Mouse (Mus musculus) cerebellum, adult 9-10 months (tissue): ENCODE data around the gene Hmgcr.

ENCODE experiments used
- DNase-seq: peaks from one replicate; pipeline ENCODE4 v3.0.0; 2022

The Hmgcr gene

GRCm38 (mm10) chr13:96670406-96671077, at the start of gene Hmgcr:
Hmgcr (minus strand) TSS chr13:96670936.
- peak; percentile 98 for DNase-seq

GRCm38 (mm10) chr13:96720003-96720402, 49.3 kb upstream of the Hmgcr start:
- DNase-seq: no peak

- DNase-seq: no peak
Observed at GRCm38 (mm10) chr13:96717821-96718220, 47.1 kb upstream of the Hmgcr start.

GRCm38 (mm10) chr13:96716311-96716710, 45.6 kb upstream of the Hmgcr start:
- DNase-seq: no peak

GRCm38 (mm10) chr13:96709269-96710233, 38.8 kb upstream of the Hmgcr start:
- no peak for DNase-seq

GRCm38 (mm10) chr13:96702567-96703278, 32.0 kb upstream of the Hmgcr start:
- DNase-seq: no peak

GRCm38 (mm10) chr13:96697805-96698586, 27.3 kb upstream of the Hmgcr start:
- DNase-seq: no peak

- no peak for DNase-seq
Observed at GRCm38 (mm10) chr13:96695428-96695827, 24.7 kb upstream of the Hmgcr start.

- no peak for DNase-seq
Observed at GRCm38 (mm10) chr13:96689901-96690300, 19.2 kb upstream of the Hmgcr start.

GRCm38 (mm10) chr13:96687261-96687660, 16.5 kb upstream of the Hmgcr start:
- no peak for DNase-seq

GRCm38 (mm10) chr13:96684779-96685178, 14.0 kb upstream of the Hmgcr start:
- no peak for DNase-seq

- DNase-seq: no peak
Observed at GRCm38 (mm10) chr13:96681088-96681620, 10.4 kb upstream of the Hmgcr start.

GRCm38 (mm10) chr13:96680163-96681087, 9.7 kb upstream of the Hmgcr start:
- DNase-seq: no peak

- DNase-seq: no peak
Observed at GRCm38 (mm10) chr13:96678616-96679015, 7.9 kb upstream of the Hmgcr start.

- no peak for DNase-seq
Observed at GRCm38 (mm10) chr13:96677071-96677470, 6.3 kb upstream of the Hmgcr start.

- no peak for DNase-seq
Observed at GRCm38 (mm10) chr13:96675756-96676155, 5.0 kb upstream of the Hmgcr start.

- DNase-seq: no peak
Observed at GRCm38 (mm10) chr13:96673817-96674216, 3.1 kb upstream of the Hmgcr start.

- no peak for DNase-seq
Observed at GRCm38 (mm10) chr13:96672276-96672675, 1.5 kb upstream of the Hmgcr start.

- no peak for DNase-seq
Observed at GRCm38 (mm10) chr13:96671906-96672234, 1.1 kb upstream of the Hmgcr start.

GRCm38 (mm10) chr13:96671078-96671905, 556 bp upstream of the Hmgcr start:
- no peak for DNase-seq
